Mouse (Mus musculus) ES-E14 (cell line): ENCODE results near the gene Swap70. TPM values are rescaled to one million over a fixed set of nuclear protein-coding genes. Genes with fewer than 3 reads are reported as not detected.

Experiments used
- DNase-seq: peaks from one replicate; pipeline ENCODE4 v3.0.0-alpha.2; 2013; ENCODE audit warnings: low read depth, low spot score
- H3K27ac ChIP-seq: 2 replicates; pipeline ENCODE4 v1.5.1; 2012; ENCODE audit warnings: low read depth, mild to moderate bottlenecking, low read length, moderate library complexity, mixed read lengths; ENCODE audit not compliant: poor library complexity, insufficient read depth, severe bottlenecking
- H3K36me3 ChIP-seq: 2 replicates; pipeline ENCODE4 v1.6.1; 2012; ENCODE audit warnings: mild to moderate bottlenecking, low read length, moderate library complexity, mixed read lengths; ENCODE audit not compliant: control insufficient read depth, poor library complexity, insufficient read depth, severe bottlenecking
- H3K4me1 ChIP-seq, 2 experiments: fragments of 150-350 bp in 1 of 2; sonication (generic) in 1 of 2; 2 replicates each; pipeline ENCODE4 v1.6.1; 2012; ENCODE audit warnings: low read length in 2 of 2, mild to moderate bottlenecking in 1 of 2, mixed read lengths in 1 of 2; ENCODE audit not compliant: control insufficient read depth in 2 of 2, insufficient read depth in 2 of 2, poor library complexity in 1 of 2
- H3K4me3 ChIP-seq, 2 experiments: fragments of 150-350 bp in 1 of 2; sonication (generic) in 1 of 2; 2 replicates each; pipeline ENCODE4 v1.5.1; 2012; ENCODE audit warnings: low read length in 2 of 2, low read depth in 1 of 2, mild to moderate bottlenecking in 1 of 2, mixed read lengths in 1 of 2; ENCODE audit not compliant: insufficient read depth in 1 of 2, poor library complexity in 1 of 2, severe bottlenecking in 1 of 2
- H3K9ac ChIP-seq: 2 replicates; pipeline ENCODE4 v1.6.1; 2012; ENCODE audit warnings: low read depth, mild to moderate bottlenecking, low read length, mixed read lengths; ENCODE audit not compliant: poor library complexity, insufficient read depth, severe bottlenecking
- H3K9me3 ChIP-seq: fragments of 150-350 bp; sonication (generic); 2 replicates; pipeline ENCODE4 v1.6.1; 2012; ENCODE audit warnings: low read depth, mild to moderate bottlenecking, low read length; ENCODE audit not compliant: control insufficient read depth, insufficient read depth
- CHD2 ChIP-seq: IDR thresholded peaks from 2 replicates; pipeline ENCODE4 v1.6.1; 2014; ENCODE audit warnings: mild to moderate bottlenecking, low read depth, low read length, inconsistent platforms
- HCFC1 ChIP-seq: IDR thresholded peaks from 2 replicates; pipeline ENCODE4 v1.6.1; 2012; ENCODE audit warnings: low read length, inconsistent platforms, borderline replicate concordance; ENCODE audit not compliant: insufficient read depth
- MAFK ChIP-seq: IDR thresholded peaks from 2 replicates; pipeline ENCODE4 v1.6.1; 2014; ENCODE audit warnings: mild to moderate bottlenecking, low read depth, low read length, inconsistent platforms; ENCODE audit not compliant: insufficient read depth
- ZC3H11A ChIP-seq: IDR thresholded peaks from 2 replicates; pipeline ENCODE4 v1.6.1; 2012; ENCODE audit warnings: low read depth, mild to moderate bottlenecking, inconsistent platforms, low read length, borderline replicate concordance
- ZNF384 ChIP-seq: IDR thresholded peaks from 2 replicates; pipeline ENCODE4 v1.6.1; 2012; ENCODE audit warnings: low read depth, low read length, inconsistent platforms
- in situ Hi-C, 2 experiments: fragments of 600-800 bp; cut with MboI; formaldehyde crosslinking; loops; one replicate each; pipeline ENCODE4 v1.15.1; 2025; ENCODE audit warnings: low sequenced_read_pairs in 2 of 2, inconsistent platforms in 1 of 2; ENCODE audit not compliant: unreplicated experiment in 2 of 2
- total RNA-seq: library from RNA; depleted of rRNA; stranded (reverse); fragments of 300-350 nt; gene quantifications from 2 replicates; pipeline ENCODE4 v1.2.3, GENCODE M21; 2012

Swap70 gene
- total RNA-seq, 1 experiment: 28.7 TPM

GRCm38 (mm10) chr7:110259966-110260711 is 38.6 kb downstream of the Swap70 start:
- H3K4me3 ChIP-seq: no peak overlapping the region
- TF ChIP-seq MAFK: no peak
- no peak for TF ChIP-seq HCFC1
- TF ChIP-seq ZNF384: no peak
- no peak for TF ChIP-seq ZC3H11A
- TF ChIP-seq CHD2: no peak
- H3K27ac ChIP-seq: no peak overlapping the region
- in situ Hi-C loops: loop anchor here in 1 of 2 experiments (5.0 kb wide), 1 partner anchor 93 kb away; no protein-coding TSS in a partner anchor
- DNase-seq: no peak
- H3K4me1 ChIP-seq: no peaks in the 10 kb centered on the region
- H3K9me3 ChIP-seq: no peaks in the 10 kb centered on the region
- peaks cover 5% of the 10 kb centered on the region; the same call in 1 of the 2 replicates for H3K36me3 ChIP-seq
- H3K9ac ChIP-seq: no peak overlapping the region

- Histone ChIP-seq H3K4me3 (no peak overlapping the region), H3K9me3 (no peaks in the 10 kb centered on the region), H3K27ac (no peak overlapping the region), H3K9ac (no peak overlapping the region), H3K4me1 (no peaks in the 10 kb centered on the region), H3K36me3 (peaks cover 5% of the 10 kb centered on the region; the same call in 1 of the 2 replicates)
- in situ Hi-C loops: loop anchor here in 1 of 2 experiments (5.0 kb wide), 1 partner anchor 95 kb away; no protein-coding TSS in a partner anchor
- TF ChIP-seq ZNF384 (no peak), MAFK (no peak), CHD2 (no peak), HCFC1 (no peak), ZC3H11A (no peak)
- no peak for DNase-seq
These were observed 40.3 kb downstream of the Swap70 start for GRCm38 (mm10) chr7:110261807-110262206.

GRCm38 (mm10) chr7:110262661-110263060 is 41.1 kb downstream of the Swap70 start:
- DNase-seq: no peak
- peaks cover 3% of the 10 kb centered on the region; the same call in 1 of the 2 replicates for H3K36me3 ChIP-seq
- H3K9me3 ChIP-seq: no peaks in the 10 kb centered on the region
- H3K27ac ChIP-seq: no peak overlapping the region
- peaks cover 0 to 2% of the 10 kb centered on the region in 2 experiments; a peak in 1 of 4 replicates for H3K4me1 ChIP-seq
- H3K9ac ChIP-seq: no peak overlapping the region
- no peak for TF ChIP-seq CHD2
- TF ChIP-seq HCFC1: no peak
- no peak for TF ChIP-seq ZC3H11A
- TF ChIP-seq MAFK: no peak
- TF ChIP-seq ZNF384: no peak
- H3K4me3 ChIP-seq: no peak overlapping the region
- in situ Hi-C loops: loop anchor here in 1 of 2 experiments (5.0 kb wide), 1 partner anchor 95 kb away; no protein-coding TSS in a partner anchor

- H3K36me3 ChIP-seq: peaks cover 7% of the 10 kb centered on the region; the same call in 1 of the 2 replicates
- no peaks in the 10 kb centered on the region for H3K9me3 ChIP-seq
- TF ChIP-seq ZNF384: no peak
- TF ChIP-seq CHD2: no peak
- no peak for TF ChIP-seq HCFC1
- TF ChIP-seq MAFK: no peak
- TF ChIP-seq ZC3H11A: no peak
- H3K4me3 ChIP-seq: no peak overlapping the region
- no peak overlapping the region for H3K9ac ChIP-seq
- in situ Hi-C loops: loop anchor here in 1 of 2 experiments (5.0 kb wide), 1 partner anchor 96 kb away; no protein-coding TSS in a partner anchor
- DNase-seq: no peak
- peaks cover 0 to 2% of the 10 kb centered on the region in 2 experiments; a peak in 1 of 4 replicates for H3K4me1 ChIP-seq
- no peak overlapping the region for H3K27ac ChIP-seq
These were observed 42.0 kb downstream of the Swap70 start for GRCm38 (mm10) chr7:110263474-110263873.
